Mouse (Mus musculus): ENCODE measurements around the gene Sel1l2. TPM values are rescaled to one million over a fixed set of nuclear protein-coding genes. Genes with fewer than 3 reads are reported as not detected.
A peak's percentile ranks its signal among the peaks of the same experiment; 100 is the strongest.

The Sel1l2 gene
- polyA plus RNA-seq, 1 experiment from 2014 or later: not detected

GRCm38 (mm10) chr2:140302976-140303708, 86.4 kb downstream of the Sel1l2 start:
- Histone ChIP-seq H3K4me2 (replicated peaks; ENCODE audit: low read depth, low read length) (no peak overlapping the region), H3K27ac (ENCODE audit: low read length) (no peak overlapping the region), H3K4me1 (ENCODE audit: insufficient read depth, low read length) (no peaks in the 10 kb centered on the region), H3K27me3 (ENCODE audit: insufficient read depth, low read length) (no peaks in the 10 kb centered on the region), H3K9ac (replicated peaks; ENCODE audit: low read length) (no peak overlapping the region), H3K36me3 (ENCODE audit: insufficient read depth, low read length) (no peaks in the 10 kb centered on the region), H3K9me3 (ENCODE audit: low read length) (no peaks in the 10 kb centered on the region), H3K4me3 (ENCODE audit: low read length) (no peak overlapping the region)
- 81% methylated on average over 3 of the region's 3 CpGs for WGBS
- no peak for ATAC-seq (ENCODE audit: low FRiP score, low TSS enrichment)

- WGBS: 17% methylated on average over 4 of the region's 4 CpGs
- H3K4me3 ChIP-seq (ENCODE audit: low read length): no peak overlapping the region
- H3K9me3 ChIP-seq (ENCODE audit: low read length): no peaks in the 10 kb centered on the region
- H3K4me2 ChIP-seq (replicated peaks; ENCODE audit: low read depth, low read length): no peak overlapping the region
- H3K36me3 ChIP-seq (ENCODE audit: insufficient read depth, low read length): no peaks in the 10 kb centered on the region
- H3K27me3 ChIP-seq (ENCODE audit: insufficient read depth, low read length): no peaks in the 10 kb centered on the region
- no peak overlapping the region for H3K27ac ChIP-seq (ENCODE audit: low read length)
- H3K9ac ChIP-seq (replicated peaks; ENCODE audit: low read length): no peak overlapping the region
- H3K4me1 ChIP-seq (ENCODE audit: insufficient read depth, low read length): no peaks in the 10 kb centered on the region
- ATAC-seq (ENCODE audit: low FRiP score, low TSS enrichment): no peak
Observed at GRCm38 (mm10) chr2:140297155-140297554, 92.4 kb downstream of the Sel1l2 start.

GRCm38 (mm10) chr2:140293820-140294219, 95.7 kb downstream of the Sel1l2 start:
- WGBS: 92% methylated on average over 2 of the region's 2 CpGs
- Histone ChIP-seq H3K4me2 (replicated peaks; ENCODE audit: low read depth, low read length) (no peak overlapping the region), H3K4me1 (ENCODE audit: insufficient read depth, low read length) (no peaks in the 10 kb centered on the region), H3K36me3 (ENCODE audit: insufficient read depth, low read length) (no peaks in the 10 kb centered on the region), H3K4me3 (ENCODE audit: low read length) (no peak overlapping the region), H3K27me3 (ENCODE audit: insufficient read depth, low read length) (no peaks in the 10 kb centered on the region), H3K9me3 (ENCODE audit: low read length) (no peaks in the 10 kb centered on the region), H3K9ac (replicated peaks; ENCODE audit: low read length) (no peak overlapping the region), H3K27ac (ENCODE audit: low read length) (no peak overlapping the region)
- no peak for ATAC-seq (ENCODE audit: low FRiP score, low TSS enrichment)

GRCm38 (mm10) chr2:140280808-140281207, 108.7 kb downstream of the Sel1l2 start:
- no peaks in the 10 kb centered on the region for H3K4me1 ChIP-seq (ENCODE audit: insufficient read depth, low read length)
- no peak overlapping the region for H3K4me2 ChIP-seq (replicated peaks; ENCODE audit: low read depth, low read length)
- no peak overlapping the region for H3K27ac ChIP-seq (ENCODE audit: low read length)
- H3K36me3 ChIP-seq (ENCODE audit: insufficient read depth, low read length): no peaks in the 10 kb centered on the region
- H3K9me3 ChIP-seq (ENCODE audit: low read length): no peaks in the 10 kb centered on the region
- no peaks in the 10 kb centered on the region for H3K27me3 ChIP-seq (ENCODE audit: insufficient read depth, low read length)
- no peak for ATAC-seq (ENCODE audit: low FRiP score, low TSS enrichment)
- no peak overlapping the region for H3K9ac ChIP-seq (replicated peaks; ENCODE audit: low read length)
- no peak overlapping the region for H3K4me3 ChIP-seq (ENCODE audit: low read length)
- WGBS: 69% methylated on average over 8 of the region's 8 CpGs

GRCm38 (mm10) chr2:140255595-140256141, 133.8 kb downstream of the Sel1l2 start:
- no peak overlapping the region for H3K9ac ChIP-seq (replicated peaks; ENCODE audit: low read length)
- H3K36me3 ChIP-seq (ENCODE audit: insufficient read depth, low read length): no peaks in the 10 kb centered on the region
- no peaks in the 10 kb centered on the region for H3K4me1 ChIP-seq (ENCODE audit: insufficient read depth, low read length)
- 69% methylated on average over 2 of the region's 2 CpGs for WGBS
- no peaks in the 10 kb centered on the region for H3K27me3 ChIP-seq (ENCODE audit: insufficient read depth, low read length)
- no peak overlapping the region for H3K4me3 ChIP-seq (ENCODE audit: low read length)
- no peak overlapping the region for H3K27ac ChIP-seq (ENCODE audit: low read length)
- no peak overlapping the region for H3K4me2 ChIP-seq (replicated peaks; ENCODE audit: low read depth, low read length)
- H3K9me3 ChIP-seq (ENCODE audit: low read length): no peaks in the 10 kb centered on the region
- no peak for ATAC-seq (ENCODE audit: low FRiP score, low TSS enrichment)

GRCm38 (mm10) chr2:140254256-140254655, 135.2 kb downstream of the Sel1l2 start:
- no peak overlapping the region for H3K4me3 ChIP-seq (ENCODE audit: low read length)
- no peaks in the 10 kb centered on the region for H3K9me3 ChIP-seq (ENCODE audit: low read length)
- no peak for ATAC-seq (ENCODE audit: low FRiP score, low TSS enrichment)
- H3K27me3 ChIP-seq (ENCODE audit: insufficient read depth, low read length): no peaks in the 10 kb centered on the region
- H3K36me3 ChIP-seq (ENCODE audit: insufficient read depth, low read length): no peaks in the 10 kb centered on the region
- H3K4me1 ChIP-seq (ENCODE audit: insufficient read depth, low read length): no peaks in the 10 kb centered on the region
- H3K27ac ChIP-seq (ENCODE audit: low read length): no peak overlapping the region
- WGBS: 77% methylated on average over 7 of the region's 7 CpGs
- H3K9ac ChIP-seq (replicated peaks; ENCODE audit: low read length): no peak overlapping the region
- no peak overlapping the region for H3K4me2 ChIP-seq (replicated peaks; ENCODE audit: low read depth, low read length)

GRCm38 (mm10) chr2:140243105-140243504, 146.4 kb downstream of the Sel1l2 start:
- no peaks in the 10 kb centered on the region for H3K9me3 ChIP-seq (ENCODE audit: low read length)
- H3K27me3 ChIP-seq (ENCODE audit: insufficient read depth, low read length): no peaks in the 10 kb centered on the region
- H3K4me1 ChIP-seq (ENCODE audit: insufficient read depth, low read length): no peaks in the 10 kb centered on the region
- WGBS: 97% methylated on average over 5 of the region's 5 CpGs
- H3K4me3 ChIP-seq (ENCODE audit: low read length): no peak overlapping the region
- H3K36me3 ChIP-seq (ENCODE audit: insufficient read depth, low read length): no peaks in the 10 kb centered on the region
- H3K4me2 ChIP-seq (replicated peaks; ENCODE audit: low read depth, low read length): no peak overlapping the region
- ATAC-seq (ENCODE audit: low FRiP score, low TSS enrichment): no peak
- no peak overlapping the region for H3K27ac ChIP-seq (ENCODE audit: low read length)
- H3K9ac ChIP-seq (replicated peaks; ENCODE audit: low read length): no peak overlapping the region

GRCm38 (mm10) chr2:140242398-140242797, 147.1 kb downstream of the Sel1l2 start:
- Histone ChIP-seq H3K4me3 (ENCODE audit: low read length) (no peak overlapping the region), H3K4me2 (replicated peaks; ENCODE audit: low read depth, low read length) (no peak overlapping the region), H3K27me3 (ENCODE audit: insufficient read depth, low read length) (no peaks in the 10 kb centered on the region), H3K27ac (ENCODE audit: low read length) (no peak overlapping the region), H3K9me3 (ENCODE audit: low read length) (no peaks in the 10 kb centered on the region), H3K9ac (replicated peaks; ENCODE audit: low read length) (no peak overlapping the region), H3K4me1 (ENCODE audit: insufficient read depth, low read length) (no peaks in the 10 kb centered on the region), H3K36me3 (ENCODE audit: insufficient read depth, low read length) (no peaks in the 10 kb centered on the region)
- no peak for ATAC-seq (ENCODE audit: low FRiP score, low TSS enrichment)
- WGBS: 84% methylated on average over 5 of the region's 5 CpGs

GRCm38 (mm10) chr2:140237245-140237644, 152.3 kb downstream of the Sel1l2 start:
- no peak overlapping the region for H3K9ac ChIP-seq (replicated peaks; ENCODE audit: low read length)
- H3K27ac ChIP-seq (ENCODE audit: low read length): no peak overlapping the region
- H3K36me3 ChIP-seq (ENCODE audit: insufficient read depth, low read length): no peaks in the 10 kb centered on the region
- H3K9me3 ChIP-seq (ENCODE audit: low read length): no peaks in the 10 kb centered on the region
- no peak overlapping the region for H3K4me3 ChIP-seq (ENCODE audit: low read length)
- H3K27me3 ChIP-seq (ENCODE audit: insufficient read depth, low read length): no peaks in the 10 kb centered on the region
- peak; percentile 78; the same call in 1 of the 2 replicates for ATAC-seq (ENCODE audit: low FRiP score, low TSS enrichment)
- H3K4me1 ChIP-seq (ENCODE audit: insufficient read depth, low read length): no peaks in the 10 kb centered on the region
- H3K4me2 ChIP-seq (replicated peaks; ENCODE audit: low read depth, low read length): no peak overlapping the region
- 61% methylated on average over 6 of the region's 6 CpGs for WGBS

- H3K27me3 ChIP-seq (ENCODE audit: insufficient read depth, low read length): no peaks in the 10 kb centered on the region
- no peak overlapping the region for H3K4me3 ChIP-seq (ENCODE audit: low read length)
- no peaks in the 10 kb centered on the region for H3K9me3 ChIP-seq (ENCODE audit: low read length)
- no peaks in the 10 kb centered on the region for H3K36me3 ChIP-seq (ENCODE audit: insufficient read depth, low read length)
- no peaks in the 10 kb centered on the region for H3K4me1 ChIP-seq (ENCODE audit: insufficient read depth, low read length)
- H3K9ac ChIP-seq (replicated peaks; ENCODE audit: low read length): no peak overlapping the region
- H3K27ac ChIP-seq (ENCODE audit: low read length): no peak overlapping the region
- no peak for ATAC-seq (ENCODE audit: low FRiP score, low TSS enrichment)
- H3K4me2 ChIP-seq (replicated peaks; ENCODE audit: low read depth, low read length): no peak overlapping the region
- WGBS: 64% methylated on average over 1 of the region's 1 CpGs
Observed at GRCm38 (mm10) chr2:140230295-140230694, 159.2 kb downstream of the Sel1l2 start.
